Mouse (Mus musculus) heart, postnatal 25 days (tissue): ENCODE measurements around the gene 2610528J11Rik. TPM values are rescaled to one million over a fixed set of nuclear protein-coding genes. Genes with fewer than 3 reads are reported as not detected.

Source experiments
- total RNA-seq, 2 experiments: library from RNA; stranded (reverse); gene quantifications; 2 replicates each; pipeline ENCODE4 v1.2.3; 2021

2610528J11Rik gene
- total RNA-seq, 2 experiments from 2014 or later: not detected

Other genes starting within 250 kb of the 2610528J11Rik start
- gene Ptprf, start 235.6 kb upstream of the 2610528J11Rik start, total RNA-seq: 10 to 100 TPM in 1 of 2 experiments, 1 to 10 TPM in 1; 9.8 to 10.2 TPM
- gene Szt2, start 117.7 kb upstream of the 2610528J11Rik start, total RNA-seq: 10 to 100 TPM; 11.3 to 13.1 TPM
- 10 to 100 TPM; 35.7 to 47.1 TPM for gene Med8, start 117.7 kb upstream of the 2610528J11Rik start, total RNA-seq
- 10 to 100 TPM; 17.8 to 19.4 TPM for gene Elovl1, start 98.9 kb upstream of the 2610528J11Rik start, total RNA-seq
- 1 to 10 TPM; 1.5 to 2.3 TPM for gene Cdc20, start 89.6 kb upstream of the 2610528J11Rik start, total RNA-seq
- gene Mpl, start 69.5 kb upstream of the 2610528J11Rik start, total RNA-seq: under 1 TPM; 0.21 to 0.42 TPM
- 10 to 100 TPM; 64.0 to 75.8 TPM for gene Tie1, start 36.9 kb upstream of the 2610528J11Rik start, total RNA-seq
- under 1 TPM in 1 of 2 experiments, not detected in 1; 0.17 TPM for gene Tmem125, start 17.0 kb downstream of the 2610528J11Rik start, total RNA-seq
- under 1 TPM in 1 of 2 experiments, not detected in 1; 0.05 TPM for gene Cfap57, start 93.8 kb downstream of the 2610528J11Rik start, total RNA-seq
- 10 to 100 TPM; 36.6 to 38.2 TPM for gene Ebna1bp2, start 93.8 kb downstream of the 2610528J11Rik start, total RNA-seq
- not detected for gene Olfr62, start 132.0 kb downstream of the 2610528J11Rik start, total RNA-seq
- gene Olfr1342, start 165.8 kb downstream of the 2610528J11Rik start, total RNA-seq: not detected
- not detected for gene Olfr1341, start 176.5 kb downstream of the 2610528J11Rik start, total RNA-seq
- gene Olfr1340, start 193.1 kb downstream of the 2610528J11Rik start, total RNA-seq: not detected
- gene Olfr1339, start 205.2 kb downstream of the 2610528J11Rik start, total RNA-seq: not detected
- not detected for gene Olfr1338, start 231.7 kb downstream of the 2610528J11Rik start, total RNA-seq